7 mouse cellular contexts compared by ENCODE assay signal in genomic region chr7:120201771-120202170, GRCm38 (mm10). TPM values are rescaled to one million over a fixed set of nuclear protein-coding genes. Genes with fewer than 3 reads are reported as not detected.
DNase-seq lines count a peak whose midpoint lies in the region; ATAC-seq and TF ChIP-seq lines count a peak whose summit lies in the region.

Gene Crym (minus strand): TSS chr7:120202111.

- no peaks in the 10 kb centered on the region for H3K9me3 ChIP-seq in forebrain, postnatal 0 days (ENCODE audit: low read length)

- TF ChIP-seq CTCF in testis, adult 2 months (IDR thresholded peaks at IDR 0.05; ENCODE audit: control insufficient read depth, insufficient read depth, insufficient replicate concordance, low read depth, low read length) = no peak
- no peak for TF ChIP-seq CTCF in forebrain, postnatal 0 days (IDR thresholded peaks at IDR 0.05; ENCODE audit: low read depth)

- 5% methylated on average over 26 of the region's 26 CpGs for WGBS in forebrain, postnatal 0 days

- DNase-seq in testis, postnatal 14 days (ENCODE audit: low spot score) = no peak
- no peak for DNase-seq in forebrain, postnatal 0 days
- DNase-seq in left cerebral cortex, postnatal 10 days (ENCODE audit: extremely low spot score in 1 of 2, low spot score in 2 of 2) = peak in 1 of 2 experiments; percentile 31
- DNase-seq in cerebellum, adult 9-10 months = no peak

- peak within 1 kb of the TSS; percentile 48 for H3K4me2 ChIP-seq in forebrain, postnatal 0 days (ENCODE audit: low read depth)
- H3K4me2 ChIP-seq in myocyte (ENCODE audit: low read depth) = peak within 1 kb of the TSS; percentile 18

- no peak within 1 kb of the TSS for H3ac ChIP-seq in myocyte (ENCODE audit: control insufficient read depth, insufficient read length)

- no peaks in the 10 kb centered on the region for H3K27me3 ChIP-seq in testis, adult 2 months (ENCODE audit: control insufficient read depth, insufficient read depth, low read length)
- H3K27me3 ChIP-seq in forebrain, postnatal 0 days (ENCODE audit: insufficient read depth, low read length) = peaks cover 30% of the 10 kb centered on the region
- no peaks in the 10 kb centered on the region for H3K27me3 ChIP-seq in myocyte (ENCODE audit: control insufficient read depth, insufficient read depth, insufficient read length)

- ATAC-seq in forebrain, postnatal 0 days = peak; percentile 19; the same call in 1 of the 2 replicates
- ATAC-seq in inflammation-experienced regulatory T-cells, adult 6 months = no peak

- H3K4me3 ChIP-seq in testis, adult 2 months (ENCODE audit: control insufficient read depth, low read depth, low read length) = 0 out of 2 replicates have a peak within 1 kb of the TSS, but pooled peaks have one; percentile 18
- peak within 1 kb of the TSS; percentile 36 for H3K4me3 ChIP-seq in forebrain, postnatal 0 days (ENCODE audit: low read depth, low read length)
- peak within 1 kb of the TSS; percentile 12 for H3K4me3 ChIP-seq in myocyte

- no peaks in the 10 kb centered on the region for H3K36me3 ChIP-seq in testis, adult 2 months (ENCODE audit: control insufficient read depth, insufficient read depth, low read length)
- no peaks in the 10 kb centered on the region for H3K36me3 ChIP-seq in forebrain, postnatal 0 days (ENCODE audit: insufficient read depth)
- no peaks in the 10 kb centered on the region for H3K36me3 ChIP-seq in myocyte (ENCODE audit: control insufficient read depth, insufficient read depth)

- H3K27ac ChIP-seq in testis, adult 2 months (ENCODE audit: control insufficient read depth, insufficient read depth, low read depth, low read length) = no peak within 1 kb of the TSS
- 0 out of 2 replicates have a peak within 1 kb of the TSS, but pooled peaks have one; percentile 29 for H3K27ac ChIP-seq in forebrain, postnatal 0 days (ENCODE audit: low read depth, low read length)

- H3K9ac ChIP-seq in forebrain, postnatal 0 days = peak within 1 kb of the TSS; percentile 35

- H3K79me2 ChIP-seq in myocyte (ENCODE audit: control insufficient read depth, insufficient read depth) = no peaks in the 10 kb centered on the region

- intact Hi-C loops in left cerebral cortex, postnatal 10 days (cut with DNase I) = loop anchor here (5.0 to 10.0 kb wide), 3 partner anchors 123 to 527 kb away; partner anchors contain the start of gene Abca15

- no peak for TF ChIP-seq POLR2A in testis, adult 2 months (IDR thresholded peaks at IDR 0.05; ENCODE audit: control insufficient read depth, low read depth, low read length)
- TF ChIP-seq POLR2A in myocyte (IDR thresholded peaks at IDR 0.05; ENCODE audit: insufficient read length, low read depth) = peak; percentile 32

- peaks cover 15% of the 10 kb centered on the region for H3K4me1 ChIP-seq in testis, adult 2 months (ENCODE audit: control insufficient read depth, insufficient read depth, low read length)
- H3K4me1 ChIP-seq in forebrain, postnatal 0 days (ENCODE audit: insufficient read depth) = 0 out of 2 replicates have a peak, but pooled peaks cover 5% of the 10 kb centered on the region

TF ChIP-seq in myocyte, 11 proteins besides CTCF, POLR2A, EP300 and RAD21:
- no peak for TF ChIP-seq E2F4 (IDR thresholded peaks at IDR 0.05; ENCODE audit: insufficient read depth)
- TF ChIP-seq MYOD1 (IDR thresholded peaks at IDR 0.05; ENCODE audit: control insufficient read depth in 1 of 3, insufficient read length in 2 of 3, low read depth in 2 of 3) = no peak
- no peak for TF ChIP-seq MYOG (IDR thresholded peaks at IDR 0.05; ENCODE audit: control insufficient read depth in 1 of 3, insufficient read depth in 1 of 3, insufficient read length in 2 of 3, low read depth in 2 of 3)
- TF ChIP-seq SRF (IDR thresholded peaks at IDR 0.05; ENCODE audit: control insufficient read depth, insufficient read length, low read depth) = no peak

RNA-seq across cellular contexts. Expression of gene Crym, which starts in this region (rescaled TPM):
- 0.11 TPM in 1 of 2 replicates, not detected in the other for polyA plus RNA-seq in testis, adult 2 months (2012; rRNA removed)
- 133 and 144 TPM in 2 replicates for total RNA-seq in forebrain, postnatal 0 days (2014; rRNA removed)
- polyA plus RNA-seq in forebrain, postnatal 0 days (2015; fragmentation: Nextera tagmentation; extraction: Ambion mirVana) = 127 and 171 TPM in 2 replicates
- 100 to 1,000 TPM; 131 to 158 TPM for total RNA-seq in left cerebral cortex, postnatal 10 days (2021)
- 9.8 TPM for polyA plus RNA-seq in myocyte (2012; fragmentation: generic; extraction: Trizol)
- not detected for polyA plus RNA-seq in inflammation-experienced regulatory T-cells, adult 6 months (2017; shearing (Covaris generic))

Comparison
In these comparisons a context has a peak if more than half of its experiments do, and no peak if none do; other contexts are left out.
1. RNA of gene Crym (polyA plus RNA-seq): 127 to 171 TPM in forebrain, postnatal 0 days; 9.8 TPM in myocyte (single experiment), 0.11 TPM in testis, adult 2 months and not detected in inflammation-experienced regulatory T-cells, adult 6 months; every median in the first group is over 10 times any median in the second.
2. Peak in every context shown above with its lines, with median percentiles within 50 percentile points of each other: H3K4me3 ChIP-seq.